Mouse (Mus musculus): ENCODE data around the gene Cdhr2. TPM values are rescaled to one million over a fixed set of nuclear protein-coding genes. Genes with fewer than 3 reads are reported as not detected.

Cdhr2 gene
- polyA plus RNA-seq, 1 experiment from 2014 or later: not detected

GRCm38 (mm10) chr13:54684140-54684896, 16.9 kb upstream of the Cdhr2 start:
- Histone ChIP-seq H3K4me2 (no peak overlapping the region), H3K27me3 (no peaks in the 10 kb centered on the region), H3K9ac (0 out of 2 replicates have a peak overlapping the region, but pooled peaks have one; percentile 5), H3K36me3 (peaks cover 48% of the 10 kb centered on the region), H3K4me3 (no peak overlapping the region), H3K27ac (no peak overlapping the region), H3K9me3 (no peaks in the 10 kb centered on the region), H3K4me1 (peaks cover 41% of the 10 kb centered on the region)
- WGBS: 55% methylated on average over 3 of the region's 3 CpGs
- ATAC-seq (ENCODE audit: insufficient number of reproducible peaks, low FRiP score, low TSS enrichment, low read depth): no peak

- WGBS: 44% methylated on average over 2 of the region's 2 CpGs
- Histone ChIP-seq H3K4me3 (no peak overlapping the region), H3K27me3 (no peaks in the 10 kb centered on the region), H3K36me3 (peaks cover 42% of the 10 kb centered on the region), H3K4me2 (peak overlapping the region; percentile 64), H3K4me1 (peaks cover 42% of the 10 kb centered on the region), H3K9me3 (no peaks in the 10 kb centered on the region), H3K9ac (0 out of 2 replicates have a peak overlapping the region, but pooled peaks have one; percentile 5), H3K27ac (no peak overlapping the region)
- ATAC-seq (ENCODE audit: insufficient number of reproducible peaks, low FRiP score, low TSS enrichment, low read depth): no peak
Measured at GRCm38 (mm10) chr13:54685174-54685573, 16.1 kb upstream of the Cdhr2 start.

GRCm38 (mm10) chr13:54686139-54687053, 14.9 kb upstream of the Cdhr2 start:
- H3K9ac ChIP-seq: peak overlapping the region; percentile 95
- H3K27me3 ChIP-seq: no peaks in the 10 kb centered on the region
- WGBS: 5% methylated on average over 19 of the region's 19 CpGs
- peaks cover 48% of the 10 kb centered on the region for H3K4me1 ChIP-seq
- peak overlapping the region; percentile 64 for H3K4me2 ChIP-seq
- H3K36me3 ChIP-seq: peaks cover 29% of the 10 kb centered on the region
- no peaks in the 10 kb centered on the region for H3K9me3 ChIP-seq
- no peak for ATAC-seq (ENCODE audit: insufficient number of reproducible peaks, low FRiP score, low TSS enrichment, low read depth)
- H3K4me3 ChIP-seq: peak overlapping the region; percentile 94
- H3K27ac ChIP-seq: peak overlapping the region; percentile 99

- no peaks in the 10 kb centered on the region for H3K9me3 ChIP-seq
- H3K36me3 ChIP-seq: peaks cover 22% of the 10 kb centered on the region
- peak overlapping the region; percentile 64 for H3K4me2 ChIP-seq
- peak overlapping the region; percentile 95 for H3K9ac ChIP-seq
- no peaks in the 10 kb centered on the region for H3K27me3 ChIP-seq
- H3K27ac ChIP-seq: peak overlapping the region; percentile 99
- H3K4me3 ChIP-seq: peak overlapping the region; percentile 94
- peaks cover 55% of the 10 kb centered on the region for H3K4me1 ChIP-seq
- ATAC-seq (ENCODE audit: insufficient number of reproducible peaks, low FRiP score, low TSS enrichment, low read depth): peak; percentile 52; the same call in 1 of the 2 replicates
- WGBS: 0% methylated on average over 35 of the region's 35 CpGs
Measured at GRCm38 (mm10) chr13:54687096-54687495, 14.2 kb upstream of the Cdhr2 start.

GRCm38 (mm10) chr13:54687575-54688424, 13.5 kb upstream of the Cdhr2 start:
- peak overlapping the region; percentile 94 for H3K4me3 ChIP-seq
- WGBS: under 1% methylated on average over 78 of the region's 82 CpGs
- no peaks in the 10 kb centered on the region for H3K27me3 ChIP-seq
- H3K9ac ChIP-seq: peak overlapping the region; percentile 95
- peak overlapping the region; percentile 99 for H3K27ac ChIP-seq
- no peaks in the 10 kb centered on the region for H3K9me3 ChIP-seq
- peaks cover 62% of the 10 kb centered on the region for H3K4me1 ChIP-seq
- H3K4me2 ChIP-seq: peak overlapping the region; percentile 64
- peaks cover 15% of the 10 kb centered on the region for H3K36me3 ChIP-seq
- peak; percentile 89 for ATAC-seq (ENCODE audit: insufficient number of reproducible peaks, low FRiP score, low TSS enrichment, low read depth)

- H3K27ac ChIP-seq: no peak overlapping the region
- no peak overlapping the region for H3K4me3 ChIP-seq
- no peak overlapping the region for H3K9ac ChIP-seq
- H3K27me3 ChIP-seq: no peaks in the 10 kb centered on the region
- no peaks in the 10 kb centered on the region for H3K9me3 ChIP-seq
- no peak overlapping the region for H3K4me2 ChIP-seq
- WGBS: 91% methylated on average over 8 of the region's 8 CpGs
- H3K36me3 ChIP-seq: no peaks in the 10 kb centered on the region
- no peak for ATAC-seq (ENCODE audit: insufficient number of reproducible peaks, low FRiP score, low TSS enrichment, low read depth)
- peaks cover 49% of the 10 kb centered on the region for H3K4me1 ChIP-seq
Measured at GRCm38 (mm10) chr13:54690151-54690740, 11.0 kb upstream of the Cdhr2 start.

- Histone ChIP-seq H3K27ac (no peak overlapping the region), H3K9ac (no peak overlapping the region), H3K4me3 (no peak overlapping the region)
Measured at GRCm38 (mm10) chr13:54691737-54692136, 9.5 kb upstream of the Cdhr2 start.

GRCm38 (mm10) chr13:54692711-54693557, 8.3 kb upstream of the Cdhr2 start:
- Histone ChIP-seq H3K27me3 (no peaks in the 10 kb centered on the region), H3K27ac (peak overlapping the region; percentile 96), H3K4me1 (peaks cover 35% of the 10 kb centered on the region), H3K9ac (peak overlapping the region; percentile 86), H3K4me3 (peak overlapping the region; percentile 96), H3K9me3 (no peaks in the 10 kb centered on the region), H3K36me3 (no peaks in the 10 kb centered on the region), H3K4me2 (peak overlapping the region; percentile 87)
- no peak for ATAC-seq (ENCODE audit: insufficient number of reproducible peaks, low FRiP score, low TSS enrichment, low read depth)
- 12% methylated on average over 21 of the region's 21 CpGs for WGBS

More at GRCm38 (mm10) chr13:54691737-54692136, 9.5 kb upstream of the Cdhr2 start:
- H3K4me1 ChIP-seq: peaks cover 35% of the 10 kb centered on the region
- ATAC-seq (ENCODE audit: insufficient number of reproducible peaks, low FRiP score, low TSS enrichment, low read depth): no peak
- H3K27me3 ChIP-seq: no peaks in the 10 kb centered on the region
- no peaks in the 10 kb centered on the region for H3K36me3 ChIP-seq
- no peak overlapping the region for H3K4me2 ChIP-seq
- H3K9me3 ChIP-seq: no peaks in the 10 kb centered on the region

GRCm38 (mm10) chr13:54693558-54694347, 7.5 kb upstream of the Cdhr2 start, which contains the start of gene Rnf44:
Gene Rnf44, minus strand, starts transcription at chr13:54693907.
- Histone ChIP-seq H3K4me1 (peaks cover 29% of the 10 kb centered on the region), H3K9me3 (no peaks in the 10 kb centered on the region), H3K36me3 (no peaks in the 10 kb centered on the region), H3K27me3 (no peaks in the 10 kb centered on the region), H3K4me2 (peak within 1 kb of the TSS; percentile 87), H3K9ac (peak within 1 kb of the TSS; percentile 86), H3K27ac (peak within 1 kb of the TSS; percentile 96), H3K4me3 (peak within 1 kb of the TSS; percentile 96)
- under 1% methylated on average over 84 of the region's 92 CpGs for WGBS
- peak; percentile 100 for ATAC-seq (ENCODE audit: insufficient number of reproducible peaks, low FRiP score, low TSS enrichment, low read depth)
